Mouse (Mus musculus) monocyte, adult 2 months (primary cell): ENCODE data around the gene Ttc6.

Source experiments
- DNase-seq, 2 experiments: peaks; one replicate each; pipeline ENCODE4 v3.0.0; 2022; ENCODE audit warnings: low spot score in 2 of 2, low read depth in 1 of 2

The Ttc6 gene

DNA sequence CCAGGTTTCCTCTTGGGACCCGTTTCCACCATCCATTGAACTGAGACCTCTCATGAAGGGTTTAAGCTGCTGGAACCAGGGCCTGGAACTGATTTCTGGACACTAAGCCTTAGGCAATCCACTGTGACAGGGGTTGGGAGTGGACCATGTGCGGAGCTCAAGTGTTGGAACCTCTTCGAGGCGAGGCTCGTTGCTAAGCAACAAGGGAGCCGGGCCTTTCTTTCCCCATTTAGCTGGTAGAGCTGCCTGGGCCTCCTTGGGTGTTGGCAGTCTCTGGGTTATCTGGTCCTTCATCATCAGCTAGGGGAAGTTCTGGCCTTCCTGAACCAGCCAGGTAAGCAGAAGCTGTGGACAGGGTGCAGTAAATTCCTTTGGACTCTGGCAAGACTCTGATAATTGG lies at the start of gene Ttc6:
Gene Ttc6, plus strand, starts transcription at position 205 of the 400 bp plus-strand sequence.
- DNase-seq = no peak

DNA sequence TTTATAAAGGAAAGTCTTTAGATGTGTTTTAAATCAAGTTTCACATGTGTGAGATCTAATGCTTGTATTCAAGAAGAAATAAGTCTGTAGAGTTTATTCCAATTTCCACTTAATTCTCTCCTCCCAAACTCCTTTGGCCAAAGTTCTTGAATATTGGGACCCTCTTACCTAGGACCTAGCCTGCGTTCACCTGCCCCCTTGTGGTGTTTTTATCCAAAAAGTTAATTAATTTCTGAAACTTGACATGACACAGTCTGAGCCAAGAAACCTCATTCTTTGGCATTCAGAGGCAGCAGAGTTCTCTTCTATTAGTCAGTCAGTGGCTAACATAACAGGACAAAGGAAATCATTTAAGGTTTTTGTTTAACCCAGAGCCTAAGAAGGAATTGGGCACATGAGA lies 49.4 kb upstream of the Ttc6 start:
- DNase-seq = no peak

DNA sequence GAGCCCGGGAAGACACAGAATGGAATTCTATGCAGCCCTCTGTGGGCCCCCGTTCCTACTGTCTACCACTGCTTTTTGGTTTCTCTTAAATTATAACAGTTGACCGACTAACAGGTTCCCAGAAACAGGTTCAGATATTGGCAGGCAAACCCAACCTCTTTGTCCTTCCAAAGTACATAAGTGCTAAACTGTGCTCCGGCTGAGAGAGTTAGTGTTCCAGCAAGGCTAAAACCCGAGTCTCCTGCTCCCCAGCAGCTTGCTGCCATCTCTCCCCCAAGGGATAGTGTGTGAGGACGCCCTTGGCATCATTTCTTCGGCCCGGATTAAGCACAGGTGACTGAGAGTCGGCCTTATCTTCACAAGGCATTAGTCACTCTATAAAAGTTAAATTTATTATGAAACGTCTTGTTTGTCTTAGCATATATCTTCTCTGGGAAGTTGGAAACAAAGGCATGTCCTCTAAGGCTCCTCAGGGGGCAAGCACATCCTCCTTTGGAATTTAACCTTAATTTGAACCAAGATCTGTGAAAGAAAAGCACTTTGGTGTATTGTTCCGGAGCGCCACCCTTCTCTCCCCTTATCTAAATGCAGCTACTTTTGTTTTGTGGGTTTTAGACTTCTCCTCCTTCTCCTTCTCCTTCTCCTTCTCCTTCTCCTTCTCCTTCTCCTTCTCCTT lies 48.1 kb upstream of the Ttc6 start:
- DNase-seq = no peak

- DNase-seq = no peak
These were observed 35.6 kb upstream of the Ttc6 start for GRCm38 (mm10) chr12:57528335-57528734.

GRCm38 (mm10) chr12:57530474-57530873 lies 33.4 kb upstream of the Ttc6 start:
- DNase-seq = no peak

GRCm38 (mm10) chr12:57534517-57534878 lies 29.4 kb upstream of the Ttc6 start:
- DNase-seq = no peak

GRCm38 (mm10) chr12:57534879-57535611 lies 28.9 kb upstream of the Ttc6 start:
- no peak for DNase-seq

DNA sequence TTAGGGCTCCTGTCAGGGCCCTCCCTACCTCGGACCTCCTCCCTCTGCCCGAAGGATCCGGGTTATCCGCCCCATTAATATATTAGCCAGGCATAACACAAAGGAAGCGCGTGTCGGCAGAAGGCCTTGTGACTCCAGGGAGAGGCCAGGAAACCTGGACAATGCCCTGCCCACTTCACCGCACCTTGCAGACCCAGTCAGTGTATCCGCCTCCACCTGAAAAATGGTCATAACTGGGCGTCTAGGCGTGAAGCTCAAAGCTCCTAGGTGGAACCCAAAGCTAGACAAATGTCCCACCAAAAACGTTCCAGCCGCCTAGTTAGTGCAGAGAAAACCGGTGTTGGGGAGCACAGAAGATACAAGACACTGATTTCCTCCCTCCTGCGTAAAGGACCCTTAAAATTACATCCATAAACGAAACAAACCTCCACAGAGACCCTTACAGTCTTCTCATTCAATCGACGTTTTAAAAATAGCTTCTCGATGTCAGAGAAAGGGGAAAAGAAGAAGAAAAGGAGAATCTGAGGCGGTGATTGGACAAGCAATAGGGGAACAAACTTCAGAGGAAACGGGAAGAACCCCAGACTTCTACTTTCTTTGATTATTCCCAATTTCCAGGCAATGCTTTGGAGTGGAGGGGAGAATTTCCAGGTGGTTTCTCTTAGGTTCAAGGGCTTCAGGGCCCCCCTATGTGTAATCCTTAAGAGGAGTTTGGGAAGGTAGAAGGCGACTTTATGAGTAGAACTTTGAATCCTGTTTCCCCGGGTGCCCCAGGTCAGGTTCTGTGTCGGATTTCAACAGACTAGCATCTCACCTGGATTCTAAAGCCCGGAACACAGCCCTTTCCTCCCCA lies 27.6 kb upstream of the Ttc6 start:
- no peak for DNase-seq

DNA sequence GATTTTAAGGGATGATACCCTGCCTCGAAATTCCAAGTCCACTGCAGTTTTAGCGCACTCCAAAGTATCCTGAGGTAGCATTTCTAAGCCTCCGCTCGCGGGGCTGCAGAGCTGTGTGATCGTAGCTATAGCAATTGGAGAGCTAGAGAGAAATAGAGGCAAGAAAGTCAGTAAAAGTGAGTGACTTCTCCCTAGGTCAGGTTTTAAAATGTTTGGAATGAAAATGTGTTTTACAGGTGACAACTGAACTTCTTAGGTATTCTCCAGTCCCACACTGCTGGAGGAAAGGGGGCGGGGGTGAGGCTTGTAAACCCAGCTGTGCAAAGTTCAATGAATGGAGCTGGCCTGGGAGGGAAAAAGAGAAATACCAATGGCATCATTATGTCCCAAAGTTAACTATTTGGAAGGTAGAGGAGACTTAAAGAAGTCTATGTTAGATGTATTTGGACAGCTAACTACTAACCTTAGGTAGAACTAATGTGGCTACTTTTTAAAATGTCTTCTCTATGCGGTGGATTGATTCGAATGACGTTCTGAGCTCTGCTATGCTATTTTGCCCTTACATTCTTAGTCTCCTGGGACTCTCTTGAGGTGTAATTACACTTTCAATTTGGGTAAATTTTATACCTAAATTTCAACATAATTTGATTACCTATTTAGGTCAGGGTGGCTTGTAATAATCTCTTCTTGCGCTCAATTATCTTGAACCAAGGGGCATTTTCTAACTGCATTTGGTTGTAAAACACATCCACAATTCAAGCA lies 26.8 kb upstream of the Ttc6 start:
- no peak for DNase-seq

DNA sequence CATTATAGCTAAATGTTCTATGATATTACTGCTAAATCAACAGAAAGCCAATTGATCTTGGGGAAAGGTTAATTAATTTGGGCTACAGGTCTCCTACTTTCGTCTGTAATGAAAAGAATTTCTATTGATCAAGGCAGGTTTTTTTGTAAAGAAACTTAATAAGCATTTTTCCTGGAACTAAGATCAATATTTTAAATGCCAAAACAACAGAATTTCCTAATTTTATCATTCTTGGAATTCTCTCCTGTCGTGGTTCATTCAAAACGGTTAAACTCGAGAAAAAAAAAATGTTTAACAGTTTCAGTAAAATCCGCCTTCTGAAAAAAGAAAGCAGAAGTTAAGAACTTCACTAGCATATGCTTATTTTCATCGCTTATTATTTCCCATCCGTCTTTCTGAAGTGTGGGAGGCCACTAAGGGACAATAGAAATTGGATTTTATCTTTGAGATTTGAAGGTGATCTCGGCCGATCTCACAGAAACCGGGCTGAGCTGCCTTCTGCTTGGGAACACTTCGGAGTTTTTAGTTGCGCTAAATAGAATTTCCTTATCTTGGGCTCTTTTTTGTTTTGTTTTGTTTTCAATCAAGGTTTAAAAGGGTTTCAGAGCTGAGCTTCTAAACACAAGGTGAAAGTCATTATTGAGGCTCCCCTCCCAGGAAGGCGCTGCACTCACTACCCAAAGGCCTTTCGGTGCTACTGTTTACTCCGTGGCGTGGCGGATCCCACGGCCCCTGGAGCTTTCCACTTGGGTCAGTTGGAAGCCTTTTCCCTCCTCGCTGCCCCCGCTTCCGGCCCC lies 25.9 kb upstream of the Ttc6 start:
- DNase-seq = no peak

- DNase-seq = no peak
These were observed 25.0 kb upstream of the Ttc6 start for GRCm38 (mm10) chr12:57538588-57539550.

DNA sequence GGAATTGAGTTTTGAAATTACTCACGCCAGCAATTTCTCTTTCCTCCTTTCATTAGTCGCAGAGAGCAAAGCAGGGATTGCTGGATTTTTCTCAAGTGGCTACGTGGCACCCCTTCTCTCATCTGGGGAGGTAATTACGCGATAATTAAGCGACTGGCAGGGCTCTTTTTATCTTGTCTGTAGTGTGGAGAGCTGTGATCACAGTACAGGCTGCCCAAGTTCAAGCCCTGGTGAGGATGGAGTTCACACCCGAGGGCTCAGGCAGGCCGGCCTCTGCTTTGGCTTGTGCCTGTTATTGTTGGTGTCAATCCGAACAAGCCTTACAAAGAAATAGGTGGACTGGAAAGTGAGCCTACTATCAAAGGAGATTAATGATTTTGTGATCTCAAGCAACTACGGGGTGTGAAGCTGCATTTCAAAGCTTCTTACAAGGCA lies 24.3 kb upstream of the Ttc6 start:
- DNase-seq = no peak

DNA sequence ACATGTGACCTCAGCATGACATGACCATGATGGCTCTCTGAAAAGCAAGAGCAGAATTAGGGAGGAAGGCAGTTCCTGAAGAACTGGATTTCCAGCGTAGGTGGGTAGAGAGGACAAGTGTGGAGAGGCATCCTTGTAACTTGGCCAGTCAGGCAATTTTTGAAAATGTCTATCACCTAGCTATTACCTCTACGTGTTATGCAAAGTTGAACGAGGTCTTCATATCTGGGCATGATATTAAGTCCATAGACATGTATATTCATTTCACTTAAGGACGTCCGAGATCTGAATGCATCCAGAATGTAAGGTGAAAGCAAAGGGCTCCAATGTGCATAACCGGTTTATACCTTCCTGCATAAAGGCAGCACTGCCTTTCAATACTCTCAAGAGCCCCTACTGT lies 22.8 kb upstream of the Ttc6 start:
- DNase-seq = no peak

DNA sequence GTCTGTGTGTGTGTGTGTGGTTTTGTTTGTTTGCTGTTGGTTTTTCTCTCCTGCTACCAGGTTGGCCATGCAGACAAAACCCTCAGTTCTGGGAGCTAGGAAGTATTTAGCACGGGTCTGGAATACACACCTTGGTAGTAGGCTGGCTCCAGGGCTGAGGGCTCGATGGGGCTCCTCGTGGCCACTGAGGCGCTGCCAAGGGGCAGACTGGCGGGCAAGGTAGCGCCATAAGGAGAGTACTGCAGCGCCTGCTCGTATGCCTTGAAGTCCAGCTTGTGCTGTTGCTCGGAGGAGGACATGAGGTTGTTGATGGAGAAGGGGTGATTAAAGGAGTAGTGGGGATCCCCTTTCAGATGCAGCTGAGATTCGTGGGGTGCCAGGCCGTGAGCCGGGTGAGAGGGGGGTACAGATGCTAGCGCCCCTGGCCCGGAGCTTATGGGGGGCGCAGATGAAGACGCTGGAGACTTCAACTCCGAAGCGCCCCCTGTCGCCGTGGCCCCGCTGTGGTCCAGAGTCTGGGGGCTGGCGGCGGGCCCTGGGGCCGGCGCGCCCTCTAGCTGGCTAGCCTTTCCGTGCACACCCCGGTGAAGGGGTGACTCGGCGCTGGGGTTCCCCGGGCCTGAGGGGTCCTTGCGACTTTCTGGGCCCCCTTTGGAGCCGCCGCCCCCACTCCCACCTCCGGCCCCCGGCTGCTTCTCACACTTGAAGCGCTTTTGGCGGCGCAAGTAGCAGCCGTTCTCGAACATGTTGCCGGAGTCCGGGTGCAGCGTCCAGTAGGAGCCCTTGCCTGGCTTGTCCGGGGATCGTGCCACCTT lies 21.8 kb upstream of the Ttc6 start:
- no peak for DNase-seq

DNA sequence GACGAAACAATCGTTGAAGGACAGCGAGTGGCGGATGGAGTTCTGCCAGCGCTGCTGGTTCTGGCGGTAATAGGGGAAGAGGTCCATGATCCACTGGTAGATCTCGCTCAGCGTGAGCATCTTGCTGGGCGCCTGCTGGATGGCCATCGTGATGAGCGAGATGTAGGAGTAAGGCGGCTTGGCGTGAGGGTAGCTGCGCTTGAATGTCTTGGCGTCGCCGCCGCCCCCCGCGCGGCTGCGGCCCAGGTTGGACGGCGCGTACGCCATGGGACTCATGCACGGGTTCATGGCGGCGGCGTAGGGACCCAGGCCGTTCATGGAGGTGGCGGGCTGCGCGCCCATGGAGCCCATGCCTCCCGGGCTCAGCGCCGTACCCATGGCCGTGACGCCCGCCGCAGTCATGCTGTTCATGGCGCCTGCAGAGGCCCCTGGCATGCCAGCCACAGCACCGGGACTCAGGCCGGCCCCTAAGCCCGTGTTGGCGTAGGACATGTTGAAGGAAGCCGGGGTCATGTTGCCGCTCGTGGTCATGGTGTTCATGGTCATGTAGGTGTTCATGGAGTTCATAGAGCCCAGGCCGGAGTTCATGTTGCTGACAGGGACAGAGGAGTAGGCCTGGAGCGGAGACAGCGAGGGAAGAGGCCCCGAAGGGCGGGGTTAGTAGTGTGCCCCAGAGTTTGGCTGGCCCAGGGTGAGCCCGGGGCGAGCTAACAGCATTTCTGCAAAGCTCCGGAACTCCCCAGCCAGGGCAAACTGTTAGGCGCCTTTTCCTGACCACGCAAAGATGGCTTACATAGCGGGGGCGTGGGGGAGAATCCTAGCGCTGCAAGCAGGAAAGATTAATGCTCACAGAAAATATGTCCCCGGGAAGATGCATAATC lies 20.9 kb upstream of the Ttc6 start:
- no peak for DNase-seq

GRCm38 (mm10) chr12:57543627-57543991 lies 20.3 kb upstream of the Ttc6 start:
- DNase-seq = no peak

GRCm38 (mm10) chr12:57544641-57545370 lies 19.1 kb upstream of the Ttc6 start:
- DNase-seq = no peak
